ENCODE assay signal across 23 mouse cellular contexts in the genomic region with DNA sequence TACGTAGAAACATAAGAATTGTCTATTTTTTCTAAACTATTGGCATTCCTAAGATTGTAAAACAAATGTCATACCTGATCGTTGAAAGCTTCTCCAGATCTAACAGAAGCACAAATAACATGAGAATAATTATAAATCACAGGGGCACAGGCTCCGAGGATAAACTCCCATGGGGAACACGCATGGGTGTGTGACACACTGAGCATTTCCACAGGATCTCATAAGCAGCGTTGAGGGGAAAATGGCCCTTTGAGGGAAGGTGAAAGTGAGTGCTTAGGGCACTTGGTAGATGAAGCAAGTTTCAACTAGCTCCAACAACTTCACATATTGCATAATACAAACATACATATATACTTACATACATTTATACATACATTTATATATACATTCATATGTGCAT. TPM values are rescaled to one million over a fixed set of nuclear protein-coding genes. Genes with fewer than 3 reads are reported as not detected.
"Had no signal": no experiment of that assay in that cellular context is flagged by ENCODE, and none has a peak within 500 bp of the region (broad histone marks: within the 10 kb centered on the region; RNA-seq: fewer than 3 reads in every experiment).

No protein-coding gene starts in this region.

- H3K4me1 ChIP-seq: liver, embryonic 13.5 days; liver, embryonic 15.5 days; megakaryocyte, embryonic 14.5 days; midbrain, embryonic 13.5 days; midbrain, embryonic 15.5 days; neural tube, embryonic 13.5 days; neural tube, embryonic 15.5 days had no signal

- DNase-seq: liver, embryonic 13.5 days; liver, postnatal 0 days; lung, embryonic 14.5 days; lung, postnatal 10 days; retina, postnatal 1 day; right cerebral cortex, adult 18-20 months; right cerebral cortex, postnatal 25 days; right cerebral cortex, postnatal 4 days; spleen, adult 18-20 months; thymus, adult 18-20 months; thymus, postnatal 36 days had no signal

- H3K27ac ChIP-seq: liver, embryonic 13.5 days; liver, embryonic 15.5 days; macrophage; midbrain, embryonic 13.5 days; midbrain, embryonic 15.5 days; neural tube, embryonic 13.5 days; neural tube, embryonic 15.5 days had no signal

- H3K36me3 ChIP-seq: liver, embryonic 13.5 days; liver, embryonic 15.5 days; midbrain, embryonic 13.5 days; midbrain, embryonic 15.5 days; neural tube, embryonic 13.5 days; neural tube, embryonic 15.5 days had no signal

- H3K27me3 ChIP-seq: liver, embryonic 13.5 days; liver, embryonic 15.5 days; megakaryocyte, embryonic 14.5 days; midbrain, embryonic 13.5 days; midbrain, embryonic 15.5 days; neural tube, embryonic 13.5 days; neural tube, embryonic 15.5 days had no signal

- ATAC-seq: liver, postnatal 0 days; midbrain, embryonic 13.5 days; midbrain, embryonic 15.5 days had no signal

- H3K4me3 ChIP-seq: liver, embryonic 13.5 days; liver, embryonic 15.5 days; megakaryocyte, embryonic 14.5 days; midbrain, embryonic 13.5 days; midbrain, embryonic 15.5 days; neural tube, embryonic 13.5 days; neural tube, embryonic 15.5 days had no signal

RNA-seq across cellular contexts. Expression of gene Ms4a4b, which starts 0.6 kb away (rescaled TPM):
- total RNA-seq: midbrain, postnatal 0 days had no signal
- polyA plus RNA-seq: lung, embryonic 14.5 days; midbrain, embryonic 11.5 days; midbrain, embryonic 13.5 days; midbrain, postnatal 0 days; neural tube, embryonic 11.5 days; neural tube, embryonic 13.5 days; neural tube, embryonic 15.5 days had no signal

RNA-seq across cellular contexts. Expression of gene Ms4a4c, which starts 39.4 kb away (rescaled TPM):
- total RNA-seq: midbrain, postnatal 0 days had no signal
- polyA plus RNA-seq: midbrain, embryonic 13.5 days; midbrain, postnatal 0 days had no signal

RNA-seq across cellular contexts. Expression of gene Gm8369, which starts 41.8 kb away (rescaled TPM):
- total RNA-seq: midbrain, postnatal 0 days had no signal
- polyA plus RNA-seq: liver, embryonic 13.5 days; lung, embryonic 14.5 days; lung, embryonic 16.5 days; midbrain, embryonic 11.5 days; midbrain, embryonic 13.5 days; midbrain, embryonic 15.5 days; midbrain, postnatal 0 days; neural tube, embryonic 11.5 days; neural tube, embryonic 13.5 days; neural tube, embryonic 15.5 days; stomach, embryonic 14.5 days had no signal
